Mouse (Mus musculus) neural tube, embryonic 12.5 days (tissue): ENCODE data around the gene Dok1. TPM values are rescaled to one million over a fixed set of nuclear protein-coding genes. Genes with fewer than 3 reads are reported as not detected.

Source experiments
- ATAC-seq: fragments of 200-750 bp; cut with Nextera tagmentation; 2 replicates; pipeline ENCODE4 v1.8.0; 2017; ENCODE audit warnings: low read depth, mild to moderate bottlenecking, moderate TSS enrichment, moderate library complexity; ENCODE audit not compliant: low FRiP score
- H3K27ac ChIP-seq: fragments of 300-500 bp; sonication (generic); 2 replicates; pipeline ENCODE4 v1.5.1; 2016
- H3K27me3 ChIP-seq: fragments of 300-500 bp; sonication (generic); replicated peaks from 2 replicates; pipeline ENCODE4 v1.6.1; 2016; ENCODE audit warnings: mild to moderate bottlenecking
- H3K36me3 ChIP-seq: fragments of 300-500 bp; sonication (generic); 2 replicates; pipeline ENCODE4 v1.6.1; 2016; ENCODE audit warnings: mild to moderate bottlenecking
- H3K4me1 ChIP-seq: fragments of 300-500 bp; sonication (generic); 2 replicates; pipeline ENCODE4 v1.6.1; 2016
- H3K4me2 ChIP-seq: fragments of 300-500 bp; sonication (generic); replicated peaks from 2 replicates; pipeline ENCODE4 v1.6.1; 2016; ENCODE audit warnings: mild to moderate bottlenecking
- H3K4me3 ChIP-seq: fragments of 300-500 bp; sonication (generic); 2 replicates; pipeline ENCODE4 v1.5.1; 2016
- H3K9ac ChIP-seq: fragments of 300-500 bp; sonication (generic); 2 replicates; pipeline ENCODE4 v1.6.1; 2016; ENCODE audit warnings: mild to moderate bottlenecking
- H3K9me3 ChIP-seq: fragments of 300-500 bp; sonication (generic); 2 replicates; pipeline ENCODE4 v1.6.1; 2016; ENCODE audit warnings: mild to moderate bottlenecking
- WGBS: fragments of 180-500 bp; shearing (Covaris S2); methylation state at CpG from one replicate; pipeline ENCODE4 v1.1.7; 2016; 5-methylcytosine and 5-hydroxymethylcytosine counted together
- polyA plus RNA-seq: library from polyadenylated mRNA; unstranded; fragments of >200 nt; fragmentation: Nextera tagmentation; extraction: Ambion mirVana; gene quantifications from 2 replicates; pipeline ENCODE4 v1.2.1, GENCODE M21; 2016

The Dok1 gene
- polyA plus RNA-seq, 1 experiment from 2014 or later = 6.5 TPM

- Histone ChIP-seq H3K4me1 (peaks cover 8% of the 10 kb centered on the region), H3K9ac (no peak overlapping the region), H3K9me3 (no peaks in the 10 kb centered on the region), H3K4me3 (no peak overlapping the region), H3K27ac (no peak overlapping the region), H3K4me2 (no peak overlapping the region), H3K36me3 (no peaks in the 10 kb centered on the region), H3K27me3 (peaks cover 7% of the 10 kb centered on the region)
- no peak for ATAC-seq
- WGBS = 85% methylated on average over 5 of the region's 5 CpGs
These were observed 7.3 kb upstream of the Dok1 start for GRCm38 (mm10) chr6:83040601-83041000.

- H3K4me3 ChIP-seq = peak overlapping the region; percentile 15
- 0 out of 2 replicates have a peak overlapping the region, but pooled peaks have one; percentile 14 for H3K9ac ChIP-seq
- H3K27ac ChIP-seq = no peak overlapping the region
- H3K4me2 ChIP-seq = peak overlapping the region; percentile 62
- peaks cover 19% of the 10 kb centered on the region for H3K4me1 ChIP-seq
- H3K36me3 ChIP-seq = no peaks in the 10 kb centered on the region
- peaks cover 18% of the 10 kb centered on the region for H3K27me3 ChIP-seq
- WGBS = 8% methylated on average over 24 of the region's 24 CpGs
- peak; percentile 45 for ATAC-seq
- no peaks in the 10 kb centered on the region for H3K9me3 ChIP-seq
These were observed 5.3 kb upstream of the Dok1 start for GRCm38 (mm10) chr6:83038496-83039012.

GRCm38 (mm10) chr6:83037188-83037587, 3.9 kb upstream of the Dok1 start:
- Histone ChIP-seq H3K9ac (no peak overlapping the region), H3K27ac (no peak overlapping the region), H3K4me2 (no peak overlapping the region), H3K36me3 (no peaks in the 10 kb centered on the region), H3K9me3 (no peaks in the 10 kb centered on the region), H3K4me3 (no peak overlapping the region), H3K27me3 (peaks cover 26% of the 10 kb centered on the region), H3K4me1 (peaks cover 32% of the 10 kb centered on the region)
- ATAC-seq = no peak
- WGBS = 87% methylated on average over 8 of the region's 8 CpGs

GRCm38 (mm10) chr6:83034463-83035055, 1.3 kb upstream of the Dok1 start:
- peak overlapping the region; percentile 48 for H3K4me3 ChIP-seq
- H3K27ac ChIP-seq = no peak overlapping the region; the same call in 1 of the 2 replicates
- H3K9me3 ChIP-seq = no peaks in the 10 kb centered on the region
- H3K9ac ChIP-seq = 0 out of 2 replicates have a peak overlapping the region, but pooled peaks have one; percentile 33
- ATAC-seq = no peak
- no peaks in the 10 kb centered on the region for H3K36me3 ChIP-seq
- peak overlapping the region; percentile 85 for H3K4me2 ChIP-seq
- 20% methylated on average over 5 of the region's 5 CpGs for WGBS
- peaks cover 44% of the 10 kb centered on the region for H3K27me3 ChIP-seq
- peaks cover 36% of the 10 kb centered on the region for H3K4me1 ChIP-seq

- Histone ChIP-seq H3K27me3 (peaks cover 48% of the 10 kb centered on the region), H3K4me2 (peak overlapping the region; percentile 85), H3K4me1 (peaks cover 29% of the 10 kb centered on the region), H3K9ac (peak overlapping the region; percentile 33), H3K27ac (no peak overlapping the region), H3K36me3 (no peaks in the 10 kb centered on the region), H3K4me3 (peak overlapping the region; percentile 48), H3K9me3 (no peaks in the 10 kb centered on the region)
- peak; percentile 55 for ATAC-seq
- under 1% methylated on average over 31 of the region's 31 CpGs for WGBS
These were observed 491 bp downstream of the Dok1 start for GRCm38 (mm10) chr6:83032769-83033191.

GRCm38 (mm10) chr6:83031921-83032590, 1.2 kb downstream of the Dok1 start:
- no peak overlapping the region for H3K9ac ChIP-seq

GRCm38 (mm10) chr6:83031111-83031510, 2.2 kb downstream of the Dok1 start:
- no peaks in the 10 kb centered on the region for H3K36me3 ChIP-seq
- H3K9me3 ChIP-seq = no peaks in the 10 kb centered on the region
- peaks cover 44% of the 10 kb centered on the region for H3K27me3 ChIP-seq
- H3K9ac ChIP-seq = no peak overlapping the region
- peaks cover 29% of the 10 kb centered on the region for H3K4me1 ChIP-seq
- no peak for ATAC-seq
- no peak overlapping the region for H3K4me2 ChIP-seq
- no peak overlapping the region for H3K27ac ChIP-seq
- 60% methylated on average over 7 of the region's 7 CpGs for WGBS
- no peak overlapping the region for H3K4me3 ChIP-seq

More at GRCm38 (mm10) chr6:83031921-83032590, 1.2 kb downstream of the Dok1 start:
- H3K4me2 ChIP-seq = peak overlapping the region; percentile 85
- H3K4me1 ChIP-seq = peaks cover 29% of the 10 kb centered on the region
- H3K27me3 ChIP-seq = peaks cover 48% of the 10 kb centered on the region
- 21% methylated on average over 18 of the region's 18 CpGs for WGBS
- H3K36me3 ChIP-seq = no peaks in the 10 kb centered on the region
- peak overlapping the region; percentile 48; the same call in 1 of the 2 replicates for H3K4me3 ChIP-seq
- no peak overlapping the region for H3K27ac ChIP-seq
- no peak for ATAC-seq
- H3K9me3 ChIP-seq = no peaks in the 10 kb centered on the region

- Histone ChIP-seq H3K9ac (no peak overlapping the region), H3K36me3 (no peaks in the 10 kb centered on the region), H3K9me3 (no peaks in the 10 kb centered on the region), H3K4me2 (no peak overlapping the region), H3K4me3 (no peak overlapping the region), H3K27ac (no peak overlapping the region), H3K27me3 (peaks cover 36% of the 10 kb centered on the region), H3K4me1 (peaks cover 29% of the 10 kb centered on the region)
- WGBS = 20% methylated on average over 10 of the region's 10 CpGs
- ATAC-seq = no peak
These were observed 3.5 kb downstream of the Dok1 start for GRCm38 (mm10) chr6:83029777-83030176.

GRCm38 (mm10) chr6:83027706-83028105, 5.6 kb downstream of the Dok1 start:
- 62% methylated on average over 8 of the region's 9 CpGs for WGBS
- H3K4me3 ChIP-seq = no peak overlapping the region
- H3K27me3 ChIP-seq = peaks cover 27% of the 10 kb centered on the region
- ATAC-seq = no peak
- H3K4me2 ChIP-seq = no peak overlapping the region
- no peaks in the 10 kb centered on the region for H3K36me3 ChIP-seq
- no peak overlapping the region for H3K9ac ChIP-seq
- H3K27ac ChIP-seq = no peak overlapping the region
- no peaks in the 10 kb centered on the region for H3K9me3 ChIP-seq
- H3K4me1 ChIP-seq = peaks cover 9% of the 10 kb centered on the region

GRCm38 (mm10) chr6:83027293-83027692, 6.0 kb downstream of the Dok1 start:
- Histone ChIP-seq H3K4me1 (peaks cover 5% of the 10 kb centered on the region), H3K27ac (no peak overlapping the region), H3K9me3 (no peaks in the 10 kb centered on the region), H3K9ac (no peak overlapping the region), H3K4me2 (no peak overlapping the region), H3K36me3 (no peaks in the 10 kb centered on the region), H3K27me3 (peaks cover 23% of the 10 kb centered on the region), H3K4me3 (no peak overlapping the region)
- ATAC-seq = no peak
- WGBS = 77% methylated on average over 8 of the region's 8 CpGs

- Histone ChIP-seq H3K27ac (no peak overlapping the region), H3K27me3 (peaks cover 6% of the 10 kb centered on the region), H3K9me3 (no peaks in the 10 kb centered on the region), H3K4me2 (no peak overlapping the region), H3K36me3 (no peaks in the 10 kb centered on the region), H3K4me1 (no peaks in the 10 kb centered on the region), H3K9ac (no peak overlapping the region), H3K4me3 (no peak overlapping the region)
- 94% methylated on average over 4 of the region's 4 CpGs for WGBS
- no peak for ATAC-seq
These were observed 8.1 kb downstream of the Dok1 start for GRCm38 (mm10) chr6:83025221-83025620.

- Histone ChIP-seq H3K4me1 (no peaks in the 10 kb centered on the region), H3K4me2 (no peak overlapping the region), H3K36me3 (no peaks in the 10 kb centered on the region), H3K27me3 (0 out of 2 replicates have a peak, but pooled peaks cover 4% of the 10 kb centered on the region), H3K27ac (no peak overlapping the region), H3K9me3 (no peaks in the 10 kb centered on the region), H3K4me3 (no peak overlapping the region), H3K9ac (no peak overlapping the region)
- no peak for ATAC-seq
- 75% methylated on average over 4 of the region's 4 CpGs for WGBS
These were observed 8.8 kb downstream of the Dok1 start for GRCm38 (mm10) chr6:83024421-83024820.
